11 mouse cellular contexts compared by ENCODE assay signal in genomic region chr15:95802762-95803161, GRCm38 (mm10). TPM values are rescaled to one million over a fixed set of nuclear protein-coding genes. Genes with fewer than 3 reads are reported as not detected.
DNase-seq lines count a peak whose midpoint lies in the region; ATAC-seq and TF ChIP-seq lines count a peak whose summit lies in the region.
"Had no signal": no experiment of that assay in that cellular context is flagged by ENCODE, and none has a peak within 500 bp of the region (broad histone marks: within the 10 kb centered on the region; RNA-seq: fewer than 3 reads in every experiment).

No protein-coding gene starts in this region.

- no peaks in the 10 kb centered on the region for H3K36me3 ChIP-seq in kidney, embryonic 14.5 days (ENCODE audit: control insufficient read depth, insufficient read depth, low read length)
- peaks cover 18% of the 10 kb centered on the region for H3K36me3 ChIP-seq in limb, embryonic 13.5 days
- H3K36me3 ChIP-seq: hindbrain, embryonic 12.5 days; liver, embryonic 13.5 days had no signal

- no peak overlapping the region for H3K9ac ChIP-seq in kidney, embryonic 14.5 days (ENCODE audit: low read depth, low read length)
- H3K9ac ChIP-seq in limb, embryonic 13.5 days: no peak overlapping the region
- H3K9ac ChIP-seq: hindbrain, embryonic 12.5 days; liver, embryonic 13.5 days had no signal

- POLR2A ChIA-PET in Patski (lab: Charles Lee): no interaction called here

- TF ChIP-seq CTCF in Patski (IDR thresholded peaks at IDR 0.05): no peak

- DNase-seq in kidney, adult 18-20 months: peak; percentile 27
- no peak for DNase-seq in Patski (ENCODE audit: low read depth, low spot score)
- DNase-seq in gastrocnemius, postnatal 36 days: peak; percentile 35 to 42
- no peak for DNase-seq in retina, embryonic 14.5 days (ENCODE audit: low spot score)
- no peak for DNase-seq in embryo, embryonic 10 days (ENCODE audit: low spot score)
- DNase-seq in layer of hippocampus, postnatal 36 days: no peak
- DNase-seq: cerebellum, postnatal 36 days; liver, embryonic 13.5 days had no signal

- 48% methylated on average over 2 of the region's 2 CpGs for WGBS in kidney, embryonic 14.5 days
- 68% methylated on average over 2 of the region's 2 CpGs for WGBS in limb, embryonic 13.5 days

- no peaks in the 10 kb centered on the region for H3K9me3 ChIP-seq in kidney, embryonic 14.5 days (ENCODE audit: control insufficient read depth, low read length)
- no peaks in the 10 kb centered on the region for H3K9me3 ChIP-seq in limb, embryonic 13.5 days
- H3K9me3 ChIP-seq: hindbrain, embryonic 12.5 days; liver, embryonic 13.5 days had no signal

- ATAC-seq in kidney, embryonic 14.5 days (ENCODE audit: low FRiP score, low TSS enrichment): no peak
- peak; percentile 77 for ATAC-seq in Patski
- ATAC-seq in limb, embryonic 13.5 days (ENCODE audit: low FRiP score, low read depth): no peak

- H3K27me3 ChIP-seq in kidney, embryonic 14.5 days (ENCODE audit: control insufficient read depth, insufficient read depth, low read length): no peaks in the 10 kb centered on the region
- H3K27me3 ChIP-seq in Patski: no peaks in the 10 kb centered on the region
- H3K27me3 ChIP-seq in limb, embryonic 13.5 days: no peaks in the 10 kb centered on the region
- H3K27me3 ChIP-seq: hindbrain, embryonic 12.5 days; liver, embryonic 13.5 days had no signal

- CTCF ChIA-PET in Patski (lab: Charles Lee): interaction anchor here (1.3 kb wide), 1 partner anchor 30 kb away, joined by 3 read pairs; no protein-coding TSS in a partner anchor

- no peak overlapping the region for H3K27ac ChIP-seq in kidney, embryonic 14.5 days (ENCODE audit: low read depth, low read length)
- H3K27ac ChIP-seq in limb, embryonic 13.5 days: 0 out of 2 replicates have a peak overlapping the region, but pooled peaks have one; percentile 33
- H3K27ac ChIP-seq: hindbrain, embryonic 12.5 days; liver, embryonic 13.5 days had no signal

- intact Hi-C loops in gastrocnemius, postnatal 36 days (cut with DNase I): no loop called here

- H3K4me1 ChIP-seq in kidney, embryonic 14.5 days (ENCODE audit: control insufficient read depth, insufficient read depth, low read length): peaks cover 30% of the 10 kb centered on the region
- H3K4me1 ChIP-seq in limb, embryonic 13.5 days: peaks cover 37% of the 10 kb centered on the region

- H3K4me2 ChIP-seq in kidney, embryonic 14.5 days (replicated peaks; ENCODE audit: low read depth, low read length): no peak overlapping the region
- H3K4me2 ChIP-seq in limb, embryonic 13.5 days (replicated peaks): 0 out of 2 replicates have a peak overlapping the region, but pooled peaks have one; percentile 9
- H3K4me2 ChIP-seq: hindbrain, embryonic 12.5 days; liver, embryonic 13.5 days had no signal

- H3K4me3 ChIP-seq in kidney, embryonic 14.5 days (ENCODE audit: low read length): no peak overlapping the region
- no peak overlapping the region for H3K4me3 ChIP-seq in limb, embryonic 13.5 days
- H3K4me3 ChIP-seq: hindbrain, embryonic 12.5 days; liver, embryonic 13.5 days had no signal

- in situ Hi-C loops in Patski (cut with MboI; ENCODE audit: low pct_unique_long_range_greater_than_20kb): no loop called here

RNA-seq across cellular contexts. Expression of gene Ano6, which starts 12.1 kb away (rescaled TPM):
- polyA plus RNA-seq in kidney, embryonic 14.5 days (2014; fragmentation: Nextera tagmentation; extraction: Ambion mirVana): 34.1 and 54.3 TPM in 2 replicates
- polyA plus RNA-seq in Patski (2021): 184 TPM
- 10 to 100 TPM; 36.1 to 37.1 TPM for total RNA-seq in gastrocnemius, postnatal 36 days (2021)
- polyA plus RNA-seq in limb, embryonic 13.5 days (2015; fragmentation: Nextera tagmentation; extraction: Ambion mirVana): 49.9 and 54.2 TPM in 2 replicates
- total RNA-seq in layer of hippocampus, postnatal 36 days (2021): 10 to 100 TPM; 26.7 TPM

Comparison
In these comparisons a context has a peak if more than half of its experiments do, and no peak if none do; other contexts are left out.
1. DNase-seq: peak in kidney, adult 18-20 months (single experiment) and gastrocnemius, postnatal 36 days (2 of 2); none in Patski (single experiment), retina, embryonic 14.5 days (single experiment), embryo, embryonic 10 days (single experiment) and layer of hippocampus, postnatal 36 days (0 of 2).